Mouse (Mus musculus) thymus, adult 2 months (tissue): ENCODE measurements around the gene Nrsn1.

Source experiments
- CTCF ChIP-seq: fragments of 200-500 bp; IDR thresholded peaks from 2 replicates; pipeline ENCODE4 v1.5.1; 2012; ENCODE audit warnings: mild to moderate bottlenecking, control low read depth, low read length, moderate library complexity, borderline replicate concordance; ENCODE audit not compliant: control insufficient read depth, poor library complexity, insufficient read depth; ENCODE audit errors: extremely low read depth
- POLR2A ChIP-seq: fragments of 200-500 bp; IDR thresholded peaks from 2 replicates; pipeline ENCODE4 v1.6.1; 2012; ENCODE audit warnings: mild to moderate bottlenecking, low read length, control low read depth, moderate library complexity; ENCODE audit not compliant: control insufficient read depth, poor library complexity, insufficient read depth; ENCODE audit errors: extremely low read depth

DNA sequence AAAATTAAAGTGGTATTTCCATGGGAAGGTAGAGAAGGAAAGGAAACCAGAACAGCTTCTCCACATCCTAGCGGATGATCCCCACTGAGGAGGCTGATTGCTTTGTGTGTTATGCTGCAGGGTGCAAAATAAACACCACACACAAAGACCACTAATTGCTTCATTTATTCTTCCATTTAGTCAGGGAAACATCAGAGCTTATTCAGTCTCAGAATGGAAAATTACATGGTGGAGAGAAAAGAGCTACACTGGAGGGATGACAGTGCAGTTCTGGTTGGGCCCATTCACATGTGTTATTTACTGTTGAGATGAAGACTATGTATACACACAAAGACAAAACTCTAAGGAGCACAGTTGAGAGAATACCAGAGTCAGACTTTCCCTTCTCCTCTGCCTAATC lies 18.4 kb downstream of the Nrsn1 start:
- TF ChIP-seq CTCF = no peak
- TF ChIP-seq POLR2A = no peak
